Mouse (Mus musculus): ENCODE data around the gene Hs1bp3. TPM values are rescaled to one million over a fixed set of nuclear protein-coding genes. Genes with fewer than 3 reads are reported as not detected.
A peak's percentile ranks its signal among the peaks of the same experiment; 100 is the strongest.

The Hs1bp3 gene
- polyA plus RNA-seq, 1 experiment from 2014 or later: 7.8 TPM

DNA sequence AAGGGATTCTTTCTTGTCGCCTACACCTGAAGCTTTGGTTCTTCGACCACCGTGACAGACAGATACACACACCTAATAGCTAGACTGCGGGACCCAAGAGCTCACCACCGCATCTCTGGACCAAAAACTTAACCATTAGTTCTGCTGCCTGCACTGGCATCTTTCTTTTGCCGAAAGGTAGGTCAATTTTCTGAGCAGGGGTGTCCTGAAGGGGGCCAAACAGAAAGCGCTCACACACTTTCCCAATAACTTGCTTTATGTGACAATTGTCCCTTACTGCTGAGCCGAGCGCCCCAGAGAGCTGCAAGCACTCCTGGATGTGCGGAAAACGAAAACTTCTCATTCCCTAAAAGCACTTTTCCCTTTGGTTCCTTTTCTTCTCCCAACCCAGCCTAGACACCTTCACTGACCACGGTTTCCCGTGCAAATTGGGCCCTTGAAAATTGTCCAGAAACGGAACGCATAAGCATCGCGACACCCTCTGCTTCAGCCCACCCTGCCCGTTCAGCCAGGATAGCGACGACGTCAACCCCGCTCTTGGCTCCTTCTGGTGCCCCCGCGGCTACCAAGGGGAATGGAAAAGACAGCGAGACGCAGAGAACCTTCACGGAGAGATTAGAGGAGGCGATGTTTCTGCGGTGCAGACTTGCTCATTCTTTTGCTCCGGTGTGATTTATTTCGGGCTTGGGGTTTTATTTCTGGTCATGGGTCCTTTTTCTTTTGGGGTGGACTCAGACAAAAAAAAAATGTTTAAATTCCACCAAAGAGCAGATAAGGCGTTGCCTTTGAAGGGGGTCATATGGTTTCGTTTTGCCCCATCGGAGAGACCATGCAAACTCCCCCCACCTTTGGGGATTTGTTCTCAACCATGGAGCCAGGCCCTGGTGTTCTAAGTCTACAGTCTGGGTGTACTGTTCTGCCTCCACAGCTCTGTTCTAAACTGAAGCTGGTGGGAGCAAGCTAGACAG, 13.8 kb upstream of the Hs1bp3 start:
- WGBS: 4% methylated on average over 34 of the region's 34 CpGs
- peak overlapping the region; percentile 4; the same call in 1 of the 2 replicates for H3K4me3 ChIP-seq (ENCODE audit: low read depth, low read length)

GRCm38 (mm10) chr12:8300111-8300480, 13.1 kb upstream of the Hs1bp3 start:
- H3K9me3 ChIP-seq (ENCODE audit: control insufficient read depth, low read length): no peaks in the 10 kb centered on the region
- no peak overlapping the region for H3K9ac ChIP-seq (ENCODE audit: low read length)
- peaks cover 14% of the 10 kb centered on the region; the same call in 1 of the 2 replicates for H3K4me1 ChIP-seq (replicated peaks; ENCODE audit: control insufficient read depth, insufficient read depth, low read length)
- 8% methylated on average over 10 of the region's 10 CpGs for WGBS
- ATAC-seq (replicated peaks; ENCODE audit: low FRiP score): no peak
- no peaks in the 10 kb centered on the region for H3K36me3 ChIP-seq (ENCODE audit: control insufficient read depth, insufficient read depth, low read length)
- DNase-seq (ENCODE audit: low spot score): no peak
- no peak overlapping the region for H3K27ac ChIP-seq (ENCODE audit: low read depth, low read length)
- no peak overlapping the region for H3K4me3 ChIP-seq (ENCODE audit: low read depth, low read length)
- H3K27me3 ChIP-seq (ENCODE audit: control insufficient read depth, insufficient read depth, low read length): peaks cover 85% of the 10 kb centered on the region
- H3K4me2 ChIP-seq (ENCODE audit: low read depth, low read length, severe bottlenecking): no peak overlapping the region

More for the DNA sequence above, 13.8 kb upstream of the Hs1bp3 start:
- H3K36me3 ChIP-seq (ENCODE audit: control insufficient read depth, insufficient read depth, low read length): no peaks in the 10 kb centered on the region
- peaks cover 14% of the 10 kb centered on the region; the same call in 1 of the 2 replicates for H3K4me1 ChIP-seq (replicated peaks; ENCODE audit: control insufficient read depth, insufficient read depth, low read length)
- H3K9me3 ChIP-seq (ENCODE audit: control insufficient read depth, low read length): no peaks in the 10 kb centered on the region
- ATAC-seq (replicated peaks; ENCODE audit: low FRiP score) (no peak), DNase-seq (ENCODE audit: low spot score) (peak; percentile 62)
- no peak overlapping the region for H3K4me2 ChIP-seq (ENCODE audit: low read depth, low read length, severe bottlenecking)
- no peak overlapping the region for H3K9ac ChIP-seq (ENCODE audit: low read length)
- no peak overlapping the region for H3K27ac ChIP-seq (ENCODE audit: low read depth, low read length)
- peaks cover 85% of the 10 kb centered on the region for H3K27me3 ChIP-seq (ENCODE audit: control insufficient read depth, insufficient read depth, low read length)

DNA sequence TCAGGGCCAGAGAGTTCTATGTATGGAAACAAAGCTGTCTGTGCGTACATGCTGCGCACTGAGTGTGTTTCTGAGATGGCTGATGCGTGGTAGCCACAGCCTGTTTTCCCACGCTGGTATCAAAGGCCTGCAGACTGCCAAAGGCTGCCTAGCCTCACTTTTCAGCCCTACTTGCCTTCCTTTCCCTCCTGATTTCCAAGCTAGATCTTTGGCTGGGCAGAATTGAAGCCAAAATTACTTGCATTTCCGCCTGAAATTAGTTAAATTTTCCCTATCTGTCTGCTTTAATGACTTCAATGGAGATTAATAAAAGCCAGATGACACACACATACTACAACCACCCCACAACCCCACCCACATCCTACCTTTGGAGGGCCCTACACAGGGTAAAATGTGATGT, 12.7 kb upstream of the Hs1bp3 start:
- H3K4me2 ChIP-seq (ENCODE audit: low read depth, low read length, severe bottlenecking): no peak overlapping the region
- H3K36me3 ChIP-seq (ENCODE audit: control insufficient read depth, insufficient read depth, low read length): no peaks in the 10 kb centered on the region

GRCm38 (mm10) chr12:8301011-8301814, 12.0 kb upstream of the Hs1bp3 start:
- Histone ChIP-seq H3K27me3 (ENCODE audit: control insufficient read depth, insufficient read depth, low read length) (peaks cover 91% of the 10 kb centered on the region), H3K27ac (ENCODE audit: low read depth, low read length) (no peak overlapping the region), H3K4me3 (ENCODE audit: low read depth, low read length) (peak overlapping the region; percentile 38), H3K4me1 (replicated peaks; ENCODE audit: control insufficient read depth, insufficient read depth, low read length) (peaks cover 15% of the 10 kb centered on the region), H3K4me2 (ENCODE audit: low read depth, low read length, severe bottlenecking) (peak overlapping the region; percentile 61), H3K9me3 (ENCODE audit: control insufficient read depth, low read length) (no peaks in the 10 kb centered on the region), H3K9ac (ENCODE audit: low read length) (0 out of 2 replicates have a peak overlapping the region, but pooled peaks have one; percentile 16), H3K36me3 (ENCODE audit: control insufficient read depth, insufficient read depth, low read length) (no peaks in the 10 kb centered on the region)
- WGBS: 2% methylated on average over 46 of the region's 46 CpGs
- peak; percentile 65 for DNase-seq (ENCODE audit: low spot score)
- no peak for ATAC-seq (replicated peaks; ENCODE audit: low FRiP score)

More for the DNA sequence above, 12.7 kb upstream of the Hs1bp3 start:
- H3K27me3 ChIP-seq (ENCODE audit: control insufficient read depth, insufficient read depth, low read length): peaks cover 89% of the 10 kb centered on the region
- no peak overlapping the region for H3K4me3 ChIP-seq (ENCODE audit: low read depth, low read length)
- ATAC-seq (replicated peaks; ENCODE audit: low FRiP score) (no peak), DNase-seq (ENCODE audit: low spot score) (no peak)
- 18% methylated on average over 5 of the region's 5 CpGs for WGBS
- no peak overlapping the region for H3K9ac ChIP-seq (ENCODE audit: low read length)
- no peak overlapping the region for H3K27ac ChIP-seq (ENCODE audit: low read depth, low read length)
- peaks cover 14% of the 10 kb centered on the region; the same call in 1 of the 2 replicates for H3K4me1 ChIP-seq (replicated peaks; ENCODE audit: control insufficient read depth, insufficient read depth, low read length)
- H3K9me3 ChIP-seq (ENCODE audit: control insufficient read depth, low read length): no peaks in the 10 kb centered on the region

DNA sequence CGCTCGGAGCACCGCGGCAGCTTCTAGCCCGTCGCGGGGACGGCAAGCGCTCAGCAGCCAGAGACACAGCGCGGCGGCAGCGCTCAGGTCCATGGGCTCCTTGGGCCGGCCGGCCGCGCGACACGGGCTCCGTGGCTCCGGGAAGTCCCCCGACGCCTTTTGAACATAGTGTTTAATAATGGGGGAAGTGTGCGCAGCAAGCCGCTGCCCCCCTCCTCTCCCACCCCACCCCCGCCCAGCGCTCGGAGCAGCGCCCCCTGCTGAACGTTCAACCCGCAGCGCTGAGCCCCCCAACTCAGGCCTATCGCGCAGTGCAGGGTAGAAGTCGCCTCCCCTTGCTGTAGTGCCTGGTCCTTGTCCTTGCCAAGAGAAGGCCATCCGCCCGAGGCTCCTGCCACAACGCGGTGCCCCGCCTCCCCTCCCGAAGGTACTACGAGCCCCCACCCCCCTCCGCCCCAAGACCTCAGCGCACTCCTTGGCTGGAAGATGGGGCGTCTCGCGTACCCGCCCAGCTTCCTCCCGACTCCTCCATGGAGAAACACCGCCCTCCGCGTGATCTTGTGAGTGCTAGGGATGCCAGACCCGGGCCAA, 11.3 kb upstream of the Hs1bp3 start, which contains the start of gene Gdf7:
Gene Gdf7, minus strand, starts transcription at position 114 of the 591 bp plus-strand sequence.
- 1% methylated on average over 47 of the region's 53 CpGs for WGBS
- H3K9ac ChIP-seq (ENCODE audit: low read length): 0 out of 2 replicates have a peak within 1 kb of the TSS, but pooled peaks have one; percentile 16
- H3K4me2 ChIP-seq (ENCODE audit: low read depth, low read length, severe bottlenecking): peak within 1 kb of the TSS; percentile 61
- peak; percentile 76 for DNase-seq (ENCODE audit: low spot score)
- H3K9me3 ChIP-seq (ENCODE audit: control insufficient read depth, low read length): no peaks in the 10 kb centered on the region
- ATAC-seq (replicated peaks; ENCODE audit: low FRiP score): peak; percentile 49
- H3K4me1 ChIP-seq (replicated peaks; ENCODE audit: control insufficient read depth, insufficient read depth, low read length): peaks cover 17% of the 10 kb centered on the region
- H3K27ac ChIP-seq (ENCODE audit: low read depth, low read length): no peak within 1 kb of the TSS
- no peaks in the 10 kb centered on the region for H3K36me3 ChIP-seq (ENCODE audit: control insufficient read depth, insufficient read depth, low read length)
- H3K27me3 ChIP-seq (ENCODE audit: control insufficient read depth, insufficient read depth, low read length): peaks cover 86% of the 10 kb centered on the region
- peak within 1 kb of the TSS; percentile 38 for H3K4me3 ChIP-seq (ENCODE audit: low read depth, low read length)

DNA sequence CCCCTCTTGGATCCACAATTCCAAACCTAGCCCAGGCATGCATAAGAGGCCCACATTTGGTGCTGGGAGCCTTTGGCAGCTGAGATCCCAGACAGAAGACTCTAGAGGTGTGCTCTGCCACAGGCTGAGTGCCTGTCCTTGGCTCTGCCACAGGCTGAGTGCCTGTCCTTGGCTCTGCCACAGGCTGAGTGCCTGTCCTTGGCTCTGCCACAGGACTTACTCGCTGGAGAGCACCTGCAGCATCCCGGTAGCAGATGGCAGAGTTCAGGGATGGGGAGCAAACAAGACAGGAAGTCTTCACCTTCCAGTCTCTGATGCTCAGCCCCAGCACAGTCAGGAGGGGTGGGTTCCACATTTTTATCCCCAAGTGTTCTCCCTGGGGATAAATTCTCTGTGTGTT, 8.0 kb upstream of the Hs1bp3 start:
- Histone ChIP-seq H3K27me3 (ENCODE audit: control insufficient read depth, insufficient read depth, low read length) (peaks cover 53% of the 10 kb centered on the region), H3K4me1 (replicated peaks; ENCODE audit: control insufficient read depth, insufficient read depth, low read length) (peaks cover 10% of the 10 kb centered on the region), H3K4me2 (ENCODE audit: low read depth, low read length, severe bottlenecking) (no peak overlapping the region), H3K27ac (ENCODE audit: low read depth, low read length) (no peak overlapping the region), H3K9ac (ENCODE audit: low read length) (no peak overlapping the region), H3K9me3 (ENCODE audit: control insufficient read depth, low read length) (no peaks in the 10 kb centered on the region), H3K36me3 (ENCODE audit: control insufficient read depth, insufficient read depth, low read length) (no peaks in the 10 kb centered on the region), H3K4me3 (ENCODE audit: low read depth, low read length) (no peak overlapping the region)
- DNase-seq (ENCODE audit: low spot score): no peak
- WGBS: 49% methylated on average over 2 of the region's 2 CpGs
- ATAC-seq (replicated peaks; ENCODE audit: low FRiP score): no peak

DNA sequence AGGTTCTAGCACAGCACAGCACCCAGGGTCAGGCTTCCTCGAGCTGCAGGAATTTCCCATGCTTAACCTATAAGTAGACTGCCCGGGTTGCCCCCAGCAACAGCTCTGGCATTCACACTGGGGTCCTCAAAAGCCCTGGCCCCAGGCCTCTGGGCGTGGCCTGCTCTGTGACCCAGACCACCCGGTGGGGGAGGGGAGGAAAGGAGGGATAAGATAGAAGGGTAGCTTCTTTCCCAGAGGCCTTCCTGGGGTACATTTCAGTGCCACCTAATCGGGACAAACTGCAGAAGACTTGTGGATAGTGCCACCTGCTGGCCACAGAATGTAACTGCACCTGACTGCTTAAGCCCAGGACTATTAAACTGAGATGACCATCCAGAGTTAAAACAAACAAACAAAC, 6.8 kb upstream of the Hs1bp3 start:
- Histone ChIP-seq H3K27ac (ENCODE audit: low read depth, low read length) (no peak overlapping the region), H3K36me3 (ENCODE audit: control insufficient read depth, insufficient read depth, low read length) (no peaks in the 10 kb centered on the region), H3K4me1 (replicated peaks; ENCODE audit: control insufficient read depth, insufficient read depth, low read length) (peaks cover 10% of the 10 kb centered on the region), H3K9ac (ENCODE audit: low read length) (no peak overlapping the region), H3K27me3 (ENCODE audit: control insufficient read depth, insufficient read depth, low read length) (peaks cover 41% of the 10 kb centered on the region), H3K4me2 (ENCODE audit: low read depth, low read length, severe bottlenecking) (no peak overlapping the region), H3K4me3 (ENCODE audit: low read depth, low read length) (no peak overlapping the region), H3K9me3 (ENCODE audit: control insufficient read depth, low read length) (no peaks in the 10 kb centered on the region)
- WGBS: 3% methylated on average over 5 of the region's 5 CpGs
- peak; percentile 59 for ATAC-seq (replicated peaks; ENCODE audit: low FRiP score)
- DNase-seq (ENCODE audit: low spot score): peak; percentile 80

DNA sequence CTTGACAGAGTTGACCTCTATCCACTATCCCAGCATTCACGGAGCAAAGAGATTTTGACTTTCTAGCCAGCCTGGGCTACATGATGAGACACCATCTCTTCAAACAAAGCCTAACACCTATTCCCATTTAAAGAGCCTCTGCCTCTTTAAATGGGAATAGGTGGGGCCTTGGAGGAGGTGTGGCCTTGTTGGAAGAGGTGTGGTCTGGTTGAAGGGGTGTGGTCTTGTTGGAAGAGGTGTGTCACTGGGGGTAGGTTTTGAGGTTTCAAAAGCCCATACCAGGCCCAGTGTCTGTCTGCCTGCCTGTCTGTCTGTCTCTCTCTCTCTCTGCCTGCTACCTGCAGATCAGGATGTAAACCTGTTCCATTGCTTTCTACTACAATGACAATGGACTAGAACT, 6.3 kb upstream of the Hs1bp3 start:
- H3K4me1 ChIP-seq (replicated peaks; ENCODE audit: control insufficient read depth, insufficient read depth, low read length): peaks cover 7% of the 10 kb centered on the region
- no peak overlapping the region for H3K9ac ChIP-seq (ENCODE audit: low read length)
- WGBS: 61% methylated on average over 1 of the region's 1 CpGs
- H3K9me3 ChIP-seq (ENCODE audit: control insufficient read depth, low read length): no peaks in the 10 kb centered on the region
- no peak overlapping the region for H3K4me2 ChIP-seq (ENCODE audit: low read depth, low read length, severe bottlenecking)
- H3K27me3 ChIP-seq (ENCODE audit: control insufficient read depth, insufficient read depth, low read length): peaks cover 37% of the 10 kb centered on the region
- no peak for DNase-seq (ENCODE audit: low spot score)
- ATAC-seq (replicated peaks; ENCODE audit: low FRiP score): no peak; the same call in 1 of the 2 replicates
- H3K27ac ChIP-seq (ENCODE audit: low read depth, low read length): no peak overlapping the region
- H3K36me3 ChIP-seq (ENCODE audit: control insufficient read depth, insufficient read depth, low read length): no peaks in the 10 kb centered on the region
- no peak overlapping the region for H3K4me3 ChIP-seq (ENCODE audit: low read depth, low read length)
